Mouse (Mus musculus) granulocyte monocyte progenitor cell, adult 5-6 weeks (primary cell): ENCODE data around the gene Traf3ip1. TPM values are rescaled to one million over a fixed set of nuclear protein-coding genes. Genes with fewer than 3 reads are reported as not detected.

ENCODE experiments used
- ATAC-seq: replicated peaks from 2 replicates; pipeline ENCODE4 v1.8.0; 2016; ENCODE audit warnings: mild to moderate bottlenecking, moderate TSS enrichment, inconsistent platforms; ENCODE audit not compliant: poor library complexity, severe bottlenecking
- total RNA-seq, 2 experiments: library from RNA; stranded (forward) in 1 of 2; stranded (reverse) in 1 of 2; fragments of 200-712, 200-1000 nt in 1 of 2; fragments of >200 nt in 1 of 2; fragmentation: Nextera tagmentation in 1 of 2; gene quantifications; 2 replicates each; pipeline ENCODE4 v1.2.3; 2014 to 2017

Traf3ip1 gene
- total RNA-seq, 2 experiments from 2014 or later = 4.6 to 7.0 TPM

DNA sequence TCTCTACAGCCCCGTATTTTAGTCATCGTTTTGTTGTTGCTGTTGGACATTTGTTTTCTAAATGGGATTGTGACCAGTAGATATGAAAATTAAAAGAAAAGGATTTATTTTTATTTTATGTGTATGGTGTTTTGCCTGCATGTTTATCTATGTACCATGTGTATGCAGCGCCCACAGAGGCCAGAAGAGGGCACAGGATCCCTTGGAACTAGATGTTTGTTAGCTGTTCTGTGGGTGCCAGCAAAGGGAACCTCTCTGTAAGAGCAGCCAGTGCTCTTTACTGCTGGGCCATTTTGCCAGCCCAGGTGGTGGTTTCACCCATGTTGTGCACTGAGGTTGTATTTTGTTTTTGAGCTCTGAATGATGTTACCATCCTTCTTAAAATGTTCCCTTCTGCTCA is 79.8 kb downstream of the Traf3ip1 start:
- no peak for ATAC-seq

DNA sequence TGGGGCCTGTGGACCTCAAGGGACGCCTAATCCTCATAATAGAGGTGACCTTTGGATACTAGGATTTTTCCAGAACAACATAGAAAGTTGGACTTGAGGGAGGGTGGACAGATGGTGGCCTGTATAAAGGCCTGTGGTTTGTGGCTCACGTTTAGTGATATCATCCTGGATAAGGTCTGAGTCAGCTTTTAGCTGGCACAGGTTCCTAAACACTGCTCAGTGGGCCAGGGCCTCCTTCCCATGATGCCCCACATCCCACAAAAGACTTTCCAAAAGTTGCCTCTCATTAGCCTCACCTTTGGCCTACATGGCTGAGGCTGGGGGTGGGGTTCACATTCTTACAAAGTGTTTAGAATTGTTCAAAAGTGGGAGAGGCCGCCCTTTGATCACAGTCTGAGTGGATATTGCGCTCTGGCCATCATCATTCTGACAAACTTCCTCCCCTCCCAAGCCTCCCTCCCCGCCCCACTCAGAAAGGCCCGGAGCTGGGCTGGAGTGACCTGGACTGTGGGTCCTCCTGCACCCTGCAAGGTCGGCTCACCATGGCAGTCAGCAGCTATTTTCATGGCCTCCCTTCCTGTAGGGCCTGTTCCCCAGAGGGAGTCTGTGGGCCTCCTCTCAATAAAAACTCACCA is 83.6 kb downstream of the Traf3ip1 start:
- ATAC-seq = no peak

Other genes starting within 250 kb of the Traf3ip1 start
- gene Ube2f, start 244.3 kb upstream of the Traf3ip1 start, total RNA-seq (2014; fragmentation: Nextera tagmentation) = 80.4 and 94.7 TPM in 2 replicates
- 40.4 and 50.5 TPM in 2 replicates for gene Ube2f, start 244.3 kb upstream of the Traf3ip1 start, total RNA-seq (2017)
- 31.6 and 39.5 TPM in 2 replicates for gene Scly, start 196.3 kb upstream of the Traf3ip1 start, total RNA-seq (2014; fragmentation: Nextera tagmentation)
- 20.9 and 21.8 TPM in 2 replicates for gene Scly, start 196.3 kb upstream of the Traf3ip1 start, total RNA-seq (2017)
- 0.17 and 0.95 TPM in 2 replicates for gene Espnl, start 172.6 kb upstream of the Traf3ip1 start, total RNA-seq (2014; fragmentation: Nextera tagmentation)
- gene Espnl, start 172.6 kb upstream of the Traf3ip1 start, total RNA-seq (2017) = 0.22 and 0.26 TPM in 2 replicates
- gene Klhl30, start 143.6 kb upstream of the Traf3ip1 start, total RNA-seq (2014; fragmentation: Nextera tagmentation) = not detected in 2 replicates
- not detected in 2 replicates for gene Klhl30, start 143.6 kb upstream of the Traf3ip1 start, total RNA-seq (2017)
- gene Erfe, start 128.2 kb upstream of the Traf3ip1 start, total RNA-seq (2014; fragmentation: Nextera tagmentation) = 0.24 TPM in 1 of 2 replicates, not detected in the other
- gene Erfe, start 128.2 kb upstream of the Traf3ip1 start, total RNA-seq (2017) = 0.26 TPM in 1 of 2 replicates, not detected in the other
- gene Ilkap, start 95.8 kb upstream of the Traf3ip1 start, total RNA-seq (2014; fragmentation: Nextera tagmentation) = 108 and 113 TPM in 2 replicates
- gene Ilkap, start 95.8 kb upstream of the Traf3ip1 start, total RNA-seq (2017) = 109 and 111 TPM in 2 replicates
- 45.9 and 51.9 TPM in 2 replicates for gene Hes6, start 80.6 kb upstream of the Traf3ip1 start, total RNA-seq (2014; fragmentation: Nextera tagmentation)
- gene Hes6, start 80.6 kb upstream of the Traf3ip1 start, total RNA-seq (2017) = 29.1 TPM in 2 replicates
- gene Per2, start 35.3 kb upstream of the Traf3ip1 start, total RNA-seq (2014; fragmentation: Nextera tagmentation) = 4.3 and 7.8 TPM in 2 replicates
- gene Per2, start 35.3 kb upstream of the Traf3ip1 start, total RNA-seq (2017) = 3.2 and 8.7 TPM in 2 replicates
- gene Asb1, start 45.9 kb downstream of the Traf3ip1 start, total RNA-seq (2014; fragmentation: Nextera tagmentation) = 4.2 and 8.1 TPM in 2 replicates
- gene Asb1, start 45.9 kb downstream of the Traf3ip1 start, total RNA-seq (2017) = 7.9 and 12.2 TPM in 2 replicates